Mouse (Mus musculus): ENCODE results near the gene St6galnac3.

Gene St6galnac3

DNA sequence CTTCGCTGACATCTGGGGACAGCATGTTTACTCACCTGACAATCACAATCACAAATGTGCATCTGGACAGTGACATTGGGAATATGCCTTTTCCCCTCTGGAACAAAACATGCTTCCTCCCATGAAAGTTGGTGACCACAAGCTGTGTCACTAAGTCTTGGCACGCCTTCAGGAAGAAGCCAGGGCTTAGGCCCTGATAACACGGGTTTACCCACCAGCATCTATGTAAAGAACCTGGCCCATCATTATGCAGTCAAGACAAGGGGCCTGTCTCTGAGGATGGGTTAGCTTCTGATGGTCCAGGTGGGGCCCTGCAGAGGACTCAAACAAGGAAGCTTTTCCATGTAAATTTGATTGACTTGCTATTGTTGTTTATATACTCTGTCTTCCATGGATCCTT lies 131.9 kb downstream of the St6galnac3 start:
- ChIA-PET POLR2A (interaction anchor here in 1 of 4 experiments (0.5 kb wide), 1 partner anchor 947 kb away, joined by 3 read pairs; no protein-coding TSS in a partner anchor), CTCF (no interaction called here)

DNA sequence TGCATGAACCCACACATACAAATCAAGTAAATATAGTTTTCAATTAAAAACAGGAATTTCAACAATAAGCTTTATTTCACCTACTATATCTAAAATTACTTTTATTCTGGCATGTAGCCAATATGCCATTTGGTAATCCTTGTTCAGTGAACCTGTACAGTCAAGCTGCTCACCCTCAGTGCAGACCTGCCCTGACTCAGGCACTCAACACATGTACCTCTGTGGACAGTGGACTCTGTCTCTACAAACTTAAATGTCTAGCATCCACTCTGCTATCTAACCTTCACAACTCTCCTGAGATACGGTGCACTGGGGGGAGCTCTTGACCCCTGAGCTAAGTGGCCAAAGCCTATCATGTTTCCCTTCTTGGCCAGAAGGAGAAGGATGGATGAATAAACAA lies 137.4 kb downstream of the St6galnac3 start:
- CTCF ChIA-PET = interaction anchor here in 1 of 4 experiments (2.2 kb wide), 1 partner anchor 11 kb away, joined by 9 read pairs; no protein-coding TSS in a partner anchor

DNA sequence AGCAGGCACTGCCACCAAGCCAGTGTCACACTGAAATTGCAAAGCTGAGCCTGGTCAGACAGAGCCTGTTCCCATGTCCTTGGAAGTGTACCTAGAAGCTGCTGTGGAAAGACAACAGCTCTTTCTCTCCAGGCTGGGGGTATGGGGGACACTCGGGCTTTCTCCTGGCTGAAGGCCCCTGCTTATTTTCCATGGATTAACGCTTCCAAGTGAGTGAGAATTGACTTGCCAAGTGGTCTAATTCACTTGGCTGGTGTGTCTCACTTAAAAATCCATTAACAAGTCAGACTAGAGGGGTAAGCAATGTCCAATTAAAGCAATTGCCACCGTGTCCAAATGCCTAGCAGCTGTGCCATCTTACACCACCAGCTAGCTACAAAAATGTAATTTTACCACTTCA lies 140.1 kb downstream of the St6galnac3 start:
- ChIA-PET POLR2A (interaction anchor here in 2 of 4 experiments (0.6 to 1.4 kb wide), 4 partner anchors 11 to 52 kb away, joined by 3 to 5 read pairs (median 3); no protein-coding TSS in a partner anchor), CTCF (interaction anchor here in 1 of 4 experiments (1.0 kb wide), 1 partner anchor 14 kb away, joined by 3 read pairs; no protein-coding TSS in a partner anchor)

More for the DNA sequence above, 137.4 kb downstream of the St6galnac3 start:
- POLR2A ChIA-PET = interaction anchor here in 1 of 4 experiments (0.6 kb wide), 1 partner anchor 546 kb away, joined by 5 read pairs; no protein-coding TSS in a partner anchor

DNA sequence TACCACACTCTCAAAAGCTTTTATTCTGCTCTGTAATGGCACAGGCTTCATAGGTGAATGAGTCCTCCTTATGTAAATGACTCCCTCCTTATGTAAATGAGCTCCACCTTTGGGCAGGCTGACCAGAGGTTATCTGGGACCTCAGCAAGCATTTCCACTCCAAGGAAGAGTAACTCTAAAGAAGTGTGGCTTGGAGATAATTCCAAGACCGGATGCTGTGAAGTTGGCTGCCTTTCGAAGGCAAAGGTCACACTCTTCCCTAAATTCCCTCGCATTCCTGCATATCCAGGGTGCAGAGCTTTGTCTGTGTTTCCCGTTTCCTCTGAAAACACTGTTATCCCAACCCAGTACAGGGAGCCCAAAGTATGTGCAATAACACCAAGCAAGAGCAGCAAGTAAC lies 142.9 kb downstream of the St6galnac3 start:
- CTCF ChIA-PET = no interaction called here
- POLR2A ChIA-PET = interaction anchor here in 2 of 4 experiments (1.2 kb wide), 2 partner anchors 9 to 123 kb away, joined by 3 read pairs; no protein-coding TSS in a partner anchor

DNA sequence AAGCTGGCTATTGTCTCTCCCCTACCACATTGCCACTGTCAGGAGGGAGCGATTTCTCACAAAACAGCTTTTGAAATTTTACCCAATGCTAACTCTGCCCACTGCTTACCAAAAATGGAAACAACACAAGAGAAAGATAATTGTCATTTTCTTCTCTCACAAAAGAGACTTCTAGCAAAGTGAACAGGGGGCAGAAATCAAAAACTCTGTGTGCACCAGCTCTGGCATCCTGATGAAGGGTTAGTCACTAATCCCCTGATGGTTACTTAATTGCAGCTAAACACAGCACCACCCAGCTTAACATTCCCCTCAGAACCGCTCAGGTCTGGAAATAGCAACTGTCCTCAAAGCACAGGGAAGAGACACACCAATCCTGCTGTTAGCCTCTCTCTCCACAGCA lies 144.3 kb downstream of the St6galnac3 start:
- ChIA-PET CTCF (interaction anchor here in 1 of 4 experiments (0.6 kb wide), 2 partner anchors 174 to 431 kb away, joined by 3 to 6 read pairs; no protein-coding TSS in a partner anchor), POLR2A (interaction anchor here in 2 of 4 experiments (0.7 kb wide), 3 partner anchors 36 to 585 kb away, joined by 3 to 4 read pairs (median 4); no protein-coding TSS in a partner anchor)

DNA sequence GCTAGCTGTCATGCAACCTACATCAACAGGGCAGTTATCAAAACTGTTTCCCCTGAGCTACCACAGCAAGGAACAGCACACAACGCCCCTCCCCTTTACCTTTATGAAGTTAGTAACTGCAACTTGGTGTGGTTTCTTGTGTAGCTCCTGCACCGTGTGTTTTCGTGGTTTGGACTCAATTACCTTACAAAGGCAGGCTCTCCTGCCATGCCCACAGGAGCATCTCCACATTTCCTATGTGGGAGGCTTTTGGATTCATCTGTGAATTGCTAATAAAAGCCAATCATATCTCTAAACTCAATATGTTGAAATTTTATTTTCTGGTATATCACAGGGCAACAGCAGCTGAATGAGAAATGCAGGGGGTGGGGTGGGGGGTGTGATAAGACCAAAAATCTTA lies 144.8 kb downstream of the St6galnac3 start:
- POLR2A ChIA-PET = interaction anchor here in 2 of 4 experiments (0.6 to 0.7 kb wide), 4 partner anchors 35 to 584 kb away, joined by 3 to 4 read pairs (median 4); no protein-coding TSS in a partner anchor
- CTCF ChIA-PET = interaction anchor here in 1 of 4 experiments (0.6 kb wide), 2 partner anchors 178 to 431 kb away, joined by 3 read pairs; no protein-coding TSS in a partner anchor

DNA sequence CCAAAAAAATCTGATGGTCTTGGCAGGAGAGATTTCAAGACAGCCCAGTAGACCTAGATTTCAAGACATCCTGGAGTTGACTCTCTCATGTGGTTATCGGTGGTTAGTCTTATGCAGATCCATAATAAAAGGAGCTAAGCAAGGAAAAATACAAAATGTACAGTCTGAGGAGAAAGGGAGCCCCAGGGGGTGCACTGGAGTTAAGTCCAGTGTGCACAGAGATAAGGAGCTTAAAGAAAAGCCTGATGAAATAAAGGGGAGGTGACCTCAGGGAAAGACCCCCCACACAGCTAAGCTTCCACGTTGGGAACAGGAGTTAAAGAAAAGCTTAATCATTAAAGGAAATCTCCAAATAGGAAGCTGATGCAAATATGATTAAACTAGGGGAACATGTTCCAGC lies 147.7 kb downstream of the St6galnac3 start:
- ChIA-PET CTCF (interaction anchor here in 1 of 4 experiments (1.0 kb wide), 1 partner anchor 21 kb away, joined by 3 read pairs; no protein-coding TSS in a partner anchor), POLR2A (interaction anchor here in 2 of 4 experiments (0.9 to 1.7 kb wide), 2 partner anchors 9 to 12 kb away, joined by 3 read pairs; no protein-coding TSS in a partner anchor)

DNA sequence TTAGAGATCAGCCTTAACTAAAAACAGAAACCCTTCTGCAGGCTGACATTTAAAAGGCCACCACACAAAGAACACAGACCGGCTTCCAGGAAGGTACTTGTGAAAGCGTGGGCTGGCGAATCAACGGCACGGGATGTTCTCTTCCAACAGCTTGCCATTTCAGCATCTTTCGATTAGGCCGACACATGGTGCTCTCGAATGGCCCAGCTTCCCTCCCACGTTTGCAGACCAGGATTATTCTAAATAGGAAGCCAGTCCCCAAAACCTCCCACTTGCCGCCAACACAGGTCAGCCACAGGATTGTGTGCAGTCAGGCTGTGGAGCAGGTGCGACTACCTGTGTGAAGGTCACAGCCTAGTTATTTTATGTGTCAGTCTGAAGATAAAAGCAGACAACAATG lies 153.8 kb downstream of the St6galnac3 start:
- ChIA-PET CTCF (no interaction called here), POLR2A (no interaction called here)

DNA sequence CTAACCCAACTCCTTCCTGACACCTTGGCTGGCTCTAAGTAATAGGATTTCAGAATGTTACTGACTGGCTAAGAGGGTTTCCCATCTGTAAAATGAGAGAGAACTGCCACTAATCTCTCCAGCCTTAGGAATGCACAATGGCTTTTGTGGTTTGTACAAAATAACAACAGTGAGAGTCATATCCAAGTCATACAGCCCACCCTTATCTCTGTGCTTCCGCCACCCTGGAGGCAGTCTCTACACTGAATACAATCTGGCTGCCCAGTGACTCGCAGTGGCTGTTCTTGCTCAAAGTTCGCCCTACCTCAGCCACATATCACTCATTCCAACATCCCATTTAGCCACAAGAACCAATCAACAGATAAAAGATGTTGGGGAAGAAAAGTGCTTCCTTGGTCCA lies 156.2 kb downstream of the St6galnac3 start:
- ChIA-PET POLR2A (interaction anchor here in 1 of 4 experiments (0.5 kb wide), 1 partner anchor 116 kb away, joined by 4 read pairs; no protein-coding TSS in a partner anchor), CTCF (no interaction called here)

DNA sequence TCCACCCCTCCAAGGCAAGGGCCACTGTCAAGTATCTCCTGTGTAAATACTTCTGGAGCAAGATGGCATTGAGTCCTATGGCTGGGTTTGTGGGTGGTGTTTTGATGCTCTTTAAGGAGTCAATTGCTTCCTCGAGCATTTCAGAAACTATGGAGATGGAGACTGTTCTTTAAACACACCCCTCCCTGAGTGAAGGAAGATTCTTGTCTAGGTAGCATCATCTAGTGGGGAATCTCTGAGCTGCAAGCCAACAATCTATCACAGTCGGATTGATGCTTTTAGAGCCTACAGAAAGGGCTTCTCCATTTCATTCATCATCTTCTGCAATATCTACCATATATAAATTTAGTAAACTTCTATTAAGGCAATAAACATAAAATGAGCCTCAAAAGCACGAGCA lies 157.1 kb downstream of the St6galnac3 start:
- ChIA-PET POLR2A (no interaction called here), CTCF (no interaction called here)

DNA sequence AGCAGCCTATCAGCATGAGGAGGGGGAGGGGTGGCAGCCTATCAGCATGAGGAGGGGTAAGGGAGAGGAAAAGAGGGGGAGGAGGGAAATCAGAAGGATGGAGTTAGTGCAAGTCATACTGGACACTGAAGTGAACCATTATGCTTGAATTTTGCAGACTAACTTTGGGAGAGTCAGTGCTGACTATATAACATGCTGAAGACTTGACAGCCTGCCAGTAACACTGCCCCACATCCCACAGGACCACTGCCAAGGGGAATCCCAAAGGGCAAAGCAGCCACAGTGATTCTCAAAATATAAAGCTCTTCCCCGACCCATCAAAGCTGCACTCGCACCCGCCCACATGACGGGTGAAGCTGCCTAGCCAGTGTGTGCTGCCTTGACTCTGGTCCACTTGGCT lies 157.5 kb downstream of the St6galnac3 start:
- ChIA-PET CTCF (no interaction called here), POLR2A (no interaction called here)

DNA sequence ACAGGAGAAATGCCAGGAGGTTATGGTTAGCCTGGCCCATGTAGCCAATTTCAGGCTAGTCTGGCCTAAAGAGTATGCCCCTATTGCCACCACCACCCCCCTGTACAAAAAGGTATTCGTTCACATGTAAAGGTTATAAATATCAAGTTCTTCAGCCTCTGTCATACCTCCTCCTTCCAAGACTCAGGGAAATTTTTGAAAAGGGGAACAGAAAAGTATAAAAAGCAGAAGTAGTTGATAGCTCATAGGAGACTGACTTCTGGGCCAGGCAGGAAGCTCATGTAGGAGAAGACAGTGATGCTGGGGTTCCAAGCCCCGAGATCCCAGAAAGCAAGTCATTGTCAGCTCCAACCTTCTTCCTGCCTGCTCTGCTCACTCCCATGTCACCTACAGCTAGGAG lies 158.9 kb downstream of the St6galnac3 start:
- CTCF ChIA-PET = interaction anchor here in 1 of 4 experiments (1.2 kb wide), 1 partner anchor 27 kb away, joined by 3 read pairs; no protein-coding TSS in a partner anchor
- POLR2A ChIA-PET = interaction anchor here in 1 of 4 experiments (1.5 kb wide), 1 partner anchor 11 kb away, joined by 3 read pairs; no protein-coding TSS in a partner anchor

DNA sequence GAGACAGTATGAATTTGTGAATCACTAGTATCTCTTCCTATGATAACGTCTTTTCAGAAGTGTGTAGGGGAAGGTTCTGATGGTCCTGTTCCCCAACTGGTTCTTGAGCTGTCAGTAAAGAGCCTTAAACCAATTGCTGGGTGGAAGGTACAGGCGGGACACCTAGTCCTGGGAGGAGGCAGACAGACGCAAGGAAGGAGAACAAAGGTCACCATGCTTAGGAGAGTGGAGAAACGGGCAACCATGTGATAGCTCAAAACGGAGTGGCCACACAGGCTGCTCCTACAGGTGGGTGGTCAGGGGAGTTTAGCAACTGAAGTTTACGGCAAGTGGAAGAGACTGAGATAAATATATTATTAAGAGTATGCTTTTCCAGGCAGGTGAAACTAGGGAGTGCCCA lies 164.1 kb downstream of the St6galnac3 start:
- ChIA-PET CTCF (no interaction called here), POLR2A (no interaction called here)

DNA sequence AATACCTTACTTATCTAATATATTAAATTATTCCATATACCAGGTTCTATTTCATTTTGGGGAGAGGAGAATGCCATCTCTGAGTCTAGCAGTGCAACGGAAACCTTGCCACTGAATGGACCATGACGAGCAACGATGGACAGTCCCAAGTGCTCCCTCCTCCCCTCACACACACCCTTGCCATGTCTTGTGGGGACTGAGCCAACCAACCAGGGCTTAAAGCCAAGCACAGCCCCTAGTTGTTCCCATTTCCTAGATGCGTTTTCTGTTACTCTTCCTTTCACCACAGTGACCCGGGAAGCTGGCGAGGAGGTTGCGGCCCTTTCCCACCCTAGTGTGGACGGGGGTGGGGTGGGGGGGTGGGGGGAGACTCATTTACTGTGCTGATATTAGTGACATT lies 165.4 kb downstream of the St6galnac3 start:
- ChIA-PET CTCF (no interaction called here), POLR2A (no interaction called here)

DNA sequence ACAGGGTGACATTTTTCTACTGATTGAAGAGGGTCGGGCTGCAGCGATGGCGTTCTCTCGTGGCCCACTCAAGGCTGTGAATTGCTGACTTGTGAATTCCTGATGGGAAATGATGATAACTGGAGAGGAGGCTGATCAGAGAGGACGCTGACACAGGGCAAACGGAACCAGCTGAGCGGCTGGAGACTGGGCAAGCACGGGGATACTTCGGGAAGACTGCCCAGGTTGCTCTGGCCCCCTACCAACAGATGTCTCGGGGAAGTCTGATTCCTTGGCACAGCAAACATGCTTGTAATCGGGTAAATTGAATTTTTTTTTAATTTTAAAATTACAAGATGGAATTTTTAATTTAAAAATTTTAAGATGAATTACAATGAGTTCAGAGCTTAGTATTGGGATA lies 168.4 kb downstream of the St6galnac3 start:
- ChIA-PET POLR2A (interaction anchor here in 1 of 4 experiments (0.7 kb wide), 1 partner anchor 221 kb away, joined by 3 read pairs; no protein-coding TSS in a partner anchor), CTCF (no interaction called here)

DNA sequence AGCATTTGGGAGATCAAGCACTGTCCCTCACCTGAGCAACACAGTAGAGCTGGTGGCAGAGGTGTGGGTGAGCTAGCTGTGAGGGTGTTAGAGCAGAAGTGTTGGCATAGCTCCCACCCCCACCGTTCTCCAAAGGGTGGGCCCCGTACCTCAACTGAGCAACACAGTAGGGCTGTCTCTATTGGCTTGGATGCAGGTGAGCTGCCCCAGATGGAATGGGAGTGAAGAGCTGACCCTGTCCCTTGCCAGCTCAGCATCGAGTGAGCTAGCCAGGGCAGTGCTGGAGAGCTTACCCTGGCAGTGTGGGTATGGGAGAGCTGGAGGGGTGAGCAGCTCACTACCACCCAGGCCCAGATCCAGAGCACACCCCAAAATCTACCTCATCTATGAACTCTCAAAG lies 171.3 kb downstream of the St6galnac3 start:
- CTCF ChIA-PET = interaction anchor here in 1 of 4 experiments (1.3 kb wide), 1 partner anchor 282 kb away, joined by 3 read pairs; no protein-coding TSS in a partner anchor

DNA sequence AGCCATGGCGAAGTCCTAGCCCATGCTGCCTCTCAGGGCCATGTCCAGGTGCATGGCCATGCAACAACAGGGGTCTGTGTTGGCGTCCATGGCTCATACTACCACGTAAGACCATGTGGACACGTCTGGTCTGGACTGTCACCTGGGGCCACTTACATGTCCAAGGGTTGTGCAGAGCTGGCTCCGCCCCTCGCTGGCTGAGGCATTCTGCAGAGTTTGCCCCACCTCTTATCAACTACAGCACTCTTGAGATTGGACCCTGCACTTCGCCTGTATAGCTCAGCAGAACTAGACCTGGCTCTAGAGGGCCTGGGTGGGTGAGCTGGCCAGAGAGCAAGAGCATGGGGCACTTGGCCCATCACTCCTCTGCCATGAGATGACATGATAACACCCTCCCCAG lies 171.7 kb downstream of the St6galnac3 start:
- POLR2A ChIA-PET = interaction anchor here in 1 of 4 experiments (0.6 kb wide), 1 partner anchor 58 kb away, joined by 3 read pairs; no protein-coding TSS in a partner anchor
- CTCF ChIA-PET = interaction anchor here in 1 of 4 experiments (1.3 kb wide), 1 partner anchor 283 kb away, joined by 3 read pairs; no protein-coding TSS in a partner anchor

More for the DNA sequence above, 171.3 kb downstream of the St6galnac3 start:
- POLR2A ChIA-PET = interaction anchor here in 1 of 4 experiments (0.6 kb wide), 1 partner anchor 57 kb away, joined by 3 read pairs; no protein-coding TSS in a partner anchor

DNA sequence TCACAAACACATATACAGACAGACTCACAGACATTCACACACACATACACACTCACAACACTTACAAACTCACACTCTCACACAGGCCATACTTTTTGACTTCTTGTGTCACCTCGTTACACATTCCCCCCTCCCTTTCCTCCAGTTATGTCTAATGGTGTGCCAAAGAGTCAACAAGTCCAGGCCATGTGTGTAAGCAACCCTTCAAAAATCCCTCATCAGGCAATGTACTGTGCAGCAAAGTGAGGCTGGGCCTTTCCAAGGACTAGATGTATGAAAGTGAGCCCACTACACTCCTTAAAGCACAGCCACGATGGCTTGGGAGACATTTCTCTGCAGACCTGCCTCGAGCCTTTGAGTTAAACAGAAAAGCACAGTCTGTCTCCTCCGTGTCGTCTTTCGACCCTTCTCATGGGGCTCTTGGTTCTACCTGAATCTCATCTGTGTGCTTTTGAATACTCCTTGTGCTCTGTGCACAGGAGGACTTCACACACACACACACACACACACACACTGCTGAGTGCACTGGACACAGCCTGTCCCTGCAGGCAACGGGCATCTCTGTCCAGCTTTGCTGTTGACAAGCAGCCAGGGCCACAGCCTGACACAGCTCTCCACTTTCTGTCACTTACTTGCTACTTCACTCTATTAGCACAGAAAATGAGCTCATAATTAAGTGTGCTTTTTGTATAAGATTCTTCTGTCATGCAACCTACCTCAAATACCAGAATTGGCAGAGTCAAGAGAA lies 177.9 kb downstream of the St6galnac3 start:
- ChIA-PET CTCF (no interaction called here), POLR2A (no interaction called here)

DNA sequence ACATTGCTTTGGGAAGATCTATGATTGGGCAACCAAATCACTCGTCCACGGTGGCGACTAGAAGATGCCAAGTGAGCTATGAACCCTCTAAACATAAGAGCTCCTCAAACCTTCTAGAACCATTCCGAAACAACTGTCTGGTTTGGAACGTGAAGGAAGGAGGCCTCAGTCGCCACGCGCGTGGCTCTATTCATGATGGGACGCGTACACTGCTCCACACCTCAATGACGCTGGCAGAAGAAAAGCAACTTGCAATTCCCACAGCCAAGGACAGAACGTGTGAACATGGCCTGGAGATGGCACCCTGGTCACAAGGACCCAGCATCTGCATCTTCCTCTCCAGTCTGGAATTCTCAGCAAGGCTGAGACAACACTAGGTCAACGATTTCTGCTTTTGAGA lies 185.1 kb downstream of the St6galnac3 start:
- CTCF ChIA-PET = interaction anchor here in 1 of 4 experiments (0.9 kb wide), 1 partner anchor 59 kb away, joined by 3 read pairs; no protein-coding TSS in a partner anchor
- POLR2A ChIA-PET = no interaction called here

DNA sequence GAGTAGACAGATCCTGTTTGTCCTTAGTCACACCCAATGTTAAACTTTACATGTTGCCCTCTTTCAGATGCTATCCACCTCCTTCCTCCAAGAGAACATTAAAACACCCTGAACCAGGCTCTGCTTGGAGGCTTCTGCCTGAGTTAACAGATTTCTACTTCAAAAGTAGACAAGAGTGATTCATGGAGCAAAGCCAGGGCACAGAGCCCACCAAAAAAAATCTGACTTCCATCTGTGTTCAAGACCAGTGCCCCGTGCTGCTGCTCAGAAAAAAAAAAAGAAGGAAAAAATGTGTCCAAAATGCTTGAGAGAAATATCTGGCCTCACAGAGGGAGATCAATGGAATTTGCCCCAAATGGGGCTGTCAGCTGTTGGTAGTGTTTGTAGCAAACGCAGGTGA lies 186.6 kb downstream of the St6galnac3 start:
- ChIA-PET POLR2A (interaction anchor here in 1 of 4 experiments (0.6 kb wide), 2 partner anchors 30 to 718 kb away, joined by 3 read pairs; no protein-coding TSS in a partner anchor), CTCF (interaction anchor here in 1 of 4 experiments (0.6 to 1.2 kb wide), 2 partner anchors 27 to 332 kb away, joined by 3 read pairs; no protein-coding TSS in a partner anchor)

Measured in embryonic stem cell, embryonic (primary cell).